Mouse (Mus musculus) urinary bladder, postnatal 36 days (tissue): ENCODE measurements at regions not wholly inside any gene's neighbourhood (a gene's known extent, or its start where the extent isn't known, plus 50 kb on each side); places are given as distances from the start of the nearest gene placed in this dataset.

Source experiments
- DNase-seq, 2 experiments: peaks; one replicate each; pipeline ENCODE4 v3.0.0; 2022; ENCODE audit warnings: low spot score in 2 of 2, mixed read lengths in 1 of 2

DNA sequence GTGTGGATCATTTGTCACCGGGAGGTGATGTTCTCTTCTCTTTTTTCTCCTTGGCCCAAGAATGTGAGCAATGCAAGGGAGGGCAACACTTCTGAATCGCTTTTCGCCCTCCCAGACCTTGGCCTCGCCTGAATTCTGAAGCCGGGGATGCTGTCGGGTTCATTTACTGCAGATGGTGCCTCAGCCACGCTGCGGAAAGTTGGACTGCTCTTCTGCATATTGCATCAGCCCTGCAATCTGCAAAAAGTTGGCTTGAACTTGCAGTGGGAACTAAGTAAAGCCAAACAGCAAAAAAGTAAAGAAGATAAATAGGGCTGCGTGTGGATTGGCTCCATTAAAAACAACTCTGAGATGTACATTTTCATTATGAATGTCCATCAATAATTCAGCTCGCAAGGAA lies 55.9 kb upstream of the Dok5 start:
- peak in 1 of 2 experiments; percentile 2 for DNase-seq

DNA sequence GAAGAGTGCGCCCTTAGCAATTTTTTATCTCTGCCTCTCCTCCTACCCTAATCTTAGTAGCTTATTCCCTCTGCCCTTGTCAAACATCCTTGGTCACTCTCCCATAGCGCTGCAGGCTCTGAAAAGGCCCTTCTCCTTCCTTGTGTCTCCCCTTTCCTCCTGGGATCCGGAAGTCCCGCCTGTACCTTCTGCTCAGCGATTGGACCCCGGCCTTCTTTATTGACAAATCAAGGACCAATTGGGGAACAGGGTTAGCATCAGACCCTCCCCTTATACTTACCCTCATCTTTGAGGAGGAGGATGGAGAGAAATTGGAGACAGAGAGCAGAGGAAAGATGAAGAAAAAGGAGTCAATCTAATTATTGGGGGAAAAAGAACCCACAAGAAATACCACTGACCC lies 57.9 kb upstream of the Dok5 start:
- DNase-seq = no peak

DNA sequence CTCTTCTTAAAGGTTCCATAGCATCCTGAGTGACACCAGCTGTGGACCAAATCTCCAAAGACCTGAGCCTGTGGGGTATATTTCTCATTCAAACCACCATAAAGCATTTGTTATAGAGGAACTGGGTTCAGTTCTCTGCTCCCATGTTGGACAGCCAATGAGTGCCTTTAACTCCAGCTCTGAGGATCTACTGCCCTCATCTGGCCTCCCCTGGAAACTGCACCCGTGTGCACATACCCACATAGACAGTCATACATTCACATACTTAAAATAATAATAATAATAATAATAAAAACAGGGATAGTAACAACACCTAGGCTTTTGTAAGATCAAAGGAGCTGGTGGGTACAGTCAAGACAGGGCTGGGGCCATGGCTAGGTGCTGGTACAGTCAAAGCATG lies 58.8 kb upstream of the Dok5 start:
- DNase-seq = no peak

DNA sequence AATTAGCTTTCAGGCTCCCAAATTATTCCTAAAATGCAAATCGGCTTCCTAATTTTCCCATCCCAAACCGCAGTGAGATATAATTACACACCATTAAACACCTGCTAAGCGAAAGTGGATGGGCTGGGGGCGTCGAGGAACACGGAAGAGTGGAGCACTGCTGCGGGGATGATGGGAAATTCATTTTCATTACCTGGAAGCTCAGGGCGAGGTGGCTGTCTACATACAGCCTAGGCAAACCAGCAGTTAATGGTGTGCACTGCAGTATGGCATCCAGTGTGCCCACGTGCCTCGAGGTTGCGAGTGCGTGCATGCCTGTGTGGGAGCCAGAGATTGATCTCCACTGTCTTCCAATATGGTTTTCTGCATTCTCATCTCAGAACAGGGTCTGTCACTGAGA lies 62.6 kb upstream of the Dok5 start:
- DNase-seq = no peak

DNA sequence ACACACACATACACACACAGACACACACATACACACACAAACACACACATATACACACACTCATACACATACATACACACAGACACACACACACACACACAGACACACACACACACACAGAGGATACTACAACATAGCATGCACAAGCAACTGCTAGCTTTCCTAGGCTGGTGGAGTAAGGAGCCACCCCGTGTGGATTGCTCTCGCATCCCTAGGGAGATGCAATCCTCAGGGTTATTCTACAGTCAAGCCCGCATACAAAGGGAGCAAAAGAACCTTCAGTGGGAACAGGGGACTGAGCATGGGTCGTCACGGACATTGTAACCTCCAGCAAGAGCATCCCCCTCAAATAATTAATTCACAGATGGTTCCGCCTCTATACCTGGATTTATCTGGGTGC lies 63.1 kb upstream of the Dok5 start:
- no peak for DNase-seq

DNA sequence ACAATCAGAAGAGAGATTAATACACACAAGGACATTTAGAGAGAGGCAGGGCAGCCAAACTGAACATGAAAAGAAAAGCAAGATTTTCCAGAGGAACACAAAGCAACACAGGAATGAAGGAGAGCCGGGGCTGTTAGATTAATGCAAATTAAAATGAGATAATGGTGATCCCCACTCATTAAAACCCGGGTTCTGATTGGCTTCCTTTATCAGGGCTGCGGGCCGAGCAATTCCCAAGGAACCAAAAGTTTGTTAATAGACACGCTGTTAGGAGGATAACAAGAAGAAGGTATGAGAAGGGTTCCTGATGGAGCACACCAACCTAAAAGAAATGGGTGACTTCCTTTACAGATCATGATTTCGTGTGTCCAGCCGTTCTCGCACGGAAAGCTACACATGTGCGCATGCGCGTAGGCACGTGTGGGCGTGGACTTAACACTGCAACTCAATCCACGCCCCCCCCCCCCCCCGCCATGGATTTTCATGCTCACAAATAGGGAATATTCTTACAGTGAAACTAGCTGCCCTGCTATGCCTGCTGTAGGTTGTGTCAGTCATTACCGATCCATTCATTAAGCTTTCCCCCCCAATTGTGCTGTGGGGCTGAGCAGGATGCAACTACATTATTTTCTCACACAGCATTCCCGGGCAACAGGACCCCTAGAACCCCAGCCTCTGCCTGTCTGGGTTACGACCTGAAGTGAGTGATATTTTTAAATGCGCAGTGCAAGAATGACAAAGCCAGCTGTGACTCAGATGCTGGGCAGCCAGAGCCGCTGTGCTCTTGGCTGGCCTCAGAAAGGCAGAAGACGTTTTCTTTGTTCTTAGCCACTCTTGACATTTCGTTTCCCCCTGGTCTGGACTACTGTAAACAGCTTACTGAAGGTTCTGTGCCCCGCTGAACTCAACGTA lies 60.5 kb upstream of the 4930470P17Rik start:
- no peak for DNase-seq

DNA sequence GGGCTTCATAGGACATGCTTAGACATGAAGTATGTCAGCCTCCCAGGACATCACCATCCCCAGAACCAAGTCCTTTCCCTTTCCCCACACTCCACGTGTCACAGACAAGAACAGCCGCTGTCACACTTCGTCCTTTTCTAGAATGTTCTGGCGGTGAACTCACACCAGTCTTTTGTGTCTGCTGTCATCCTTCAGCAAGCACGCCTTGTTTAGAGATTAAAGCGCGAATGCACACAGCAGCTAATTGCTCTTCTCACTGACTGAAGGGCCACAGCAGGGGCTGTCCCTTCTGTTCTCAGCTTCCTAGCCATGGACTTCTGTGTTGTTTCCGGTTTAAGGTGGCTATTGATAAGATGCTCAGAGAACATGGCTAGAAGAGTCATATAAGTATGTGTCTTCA lies 57.5 kb upstream of the 4930470P17Rik start:
- no peak for DNase-seq

DNA sequence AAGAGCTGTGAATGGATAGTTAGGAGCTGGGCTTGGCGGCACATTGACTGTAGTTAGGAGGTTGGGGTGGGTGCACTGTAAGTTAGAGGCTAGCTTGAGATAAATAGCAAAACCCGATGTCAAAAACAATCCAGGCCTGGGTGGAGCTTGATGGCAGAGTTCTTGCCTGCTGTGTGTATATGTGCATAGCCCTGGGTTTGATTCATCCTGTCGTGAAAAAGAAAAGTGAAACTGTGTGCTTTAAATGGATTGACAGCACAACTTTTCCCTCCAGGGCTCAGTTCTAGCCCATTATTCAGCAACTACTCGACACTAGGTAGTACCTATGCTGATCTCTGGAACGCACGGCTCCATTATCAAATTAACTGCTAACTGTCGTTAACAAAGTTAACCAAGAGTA lies 56.7 kb upstream of the 4930470P17Rik start:
- no peak for DNase-seq

DNA sequence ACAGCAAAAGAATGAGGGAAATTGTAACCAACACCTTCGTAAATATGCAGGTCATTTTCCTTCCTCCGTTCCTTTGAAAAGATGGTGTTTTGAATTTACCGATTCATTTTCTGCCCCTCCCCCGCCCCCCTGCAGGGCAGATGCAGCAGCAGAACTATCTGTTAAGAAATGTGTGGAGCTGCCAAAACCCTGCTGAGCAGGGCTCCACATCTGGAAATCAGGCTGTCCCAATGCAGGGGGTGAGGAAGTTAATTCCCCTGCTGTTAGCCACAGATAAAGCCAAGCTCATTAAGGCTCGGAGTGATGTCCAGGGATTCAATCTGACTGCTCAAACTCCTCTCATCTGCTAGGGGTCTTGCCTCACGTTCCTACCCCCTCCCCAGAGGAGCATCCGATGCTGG lies 56.0 kb upstream of the 4930470P17Rik start:
- no peak for DNase-seq

DNA sequence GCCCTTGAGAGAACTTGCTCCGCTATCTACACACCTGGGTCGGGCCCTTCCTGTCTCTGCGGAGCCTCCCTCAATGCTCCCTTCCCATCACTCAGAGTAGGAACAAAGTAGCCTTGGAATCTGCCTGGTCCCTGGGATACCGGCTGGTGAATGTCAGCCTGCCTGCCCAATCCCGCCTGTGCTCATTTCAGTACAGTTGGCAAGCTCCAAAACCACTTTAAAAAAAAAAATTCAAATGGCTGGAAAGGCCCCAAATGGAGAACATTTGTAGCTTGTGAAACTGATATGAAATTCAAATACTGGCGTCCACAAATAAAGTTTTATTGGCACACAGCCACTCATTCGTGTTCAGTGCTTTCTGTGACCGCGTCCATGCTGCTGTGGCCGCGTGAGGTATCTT lies 50.3 kb upstream of the 4930470P17Rik start:
- DNase-seq = no peak
